Mouse (Mus musculus): Measurements from ENCODE around the gene Tap2. TPM values are rescaled to one million over a fixed set of nuclear protein-coding genes. Genes with fewer than 3 reads are reported as not detected.

The Tap2 gene
- polyA plus RNA-seq (2014; fragmentation: Illumina TruSeq; extraction: RNeasy Lipid Tissue Mini Kit (QIAGEN cat#74804); ENCODE audit: low read depth, low replicate concordance), result not detected

GRCm38 (mm10) chr17:34203444-34203843 is at the start of gene Tap2:
TSS of gene Tap2 (plus strand) at chr17:34203527.

GRCm38 (mm10) chr17:34187261-34187916 is 15.9 kb upstream of the Tap2 start, which contains the start of the genes Tap1 and Psmb9:
TSS of gene Tap1 (plus strand) at chr17:34187553.
TSS of gene Psmb9 (minus strand) at chr17:34187764.

GRCm38 (mm10) chr17:34196941-34197894 is 6.1 kb upstream of the Tap2 start, which contains the start of gene Psmb8:
TSS of gene Psmb8 (plus strand) at chr17:34197721.

GRCm38 (mm10) chr17:34238706-34239105 is 35.4 kb downstream of the Tap2 start, which contains the start of gene H2-Ob:
TSS of gene H2-Ob (plus strand) at chr17:34238903.

GRCm38 (mm10) chr17:34257594-34258375 is 54.5 kb downstream of the Tap2 start, which contains the start of gene H2-Ab1:
TSS of gene H2-Ab1 (plus strand) at chr17:34257689.

Other genes starting within 250 kb of the Tap2 start
- 4.8 TPM for gene Vps52, start 247.7 kb upstream of the Tap2 start, polyA plus RNA-seq (2014; fragmentation: Illumina TruSeq; extraction: RNeasy Lipid Tissue Mini Kit (QIAGEN cat#74804); ENCODE audit: low read depth, low replicate concordance)
- 34.2 TPM for gene Rps18, start 247.5 kb upstream of the Tap2 start, polyA plus RNA-seq (2014; fragmentation: Illumina TruSeq; extraction: RNeasy Lipid Tissue Mini Kit (QIAGEN cat#74804); ENCODE audit: low read depth, low replicate concordance)
- 407 TPM for gene H2-K1, start 203.2 kb upstream of the Tap2 start, polyA plus RNA-seq (2014; fragmentation: Illumina TruSeq; extraction: RNeasy Lipid Tissue Mini Kit (QIAGEN cat#74804); ENCODE audit: low read depth, low replicate concordance)
- 1.8 TPM for gene Ring1, start 178.8 kb upstream of the Tap2 start, polyA plus RNA-seq (2014; fragmentation: Illumina TruSeq; extraction: RNeasy Lipid Tissue Mini Kit (QIAGEN cat#74804); ENCODE audit: low read depth, low replicate concordance)
- gene H2-Ke6, start 175.5 kb upstream of the Tap2 start, polyA plus RNA-seq (2014; fragmentation: Illumina TruSeq; extraction: RNeasy Lipid Tissue Mini Kit (QIAGEN cat#74804); ENCODE audit: low read depth, low replicate concordance), result 1.2 TPM
- 0.88 TPM for gene Slc39a7, start 171.8 kb upstream of the Tap2 start, polyA plus RNA-seq (2014; fragmentation: Illumina TruSeq; extraction: RNeasy Lipid Tissue Mini Kit (QIAGEN cat#74804); ENCODE audit: low read depth, low replicate concordance)
- gene Rxrb, start 171.7 kb upstream of the Tap2 start, polyA plus RNA-seq (2014; fragmentation: Illumina TruSeq; extraction: RNeasy Lipid Tissue Mini Kit (QIAGEN cat#74804); ENCODE audit: low read depth, low replicate concordance), result 1.5 TPM
- gene Col11a2, start 164.1 kb upstream of the Tap2 start, polyA plus RNA-seq (2014; fragmentation: Illumina TruSeq; extraction: RNeasy Lipid Tissue Mini Kit (QIAGEN cat#74804); ENCODE audit: low read depth, low replicate concordance), result 0.19 TPM
- gene H2-Oa, start 111.2 kb upstream of the Tap2 start, polyA plus RNA-seq (2014; fragmentation: Illumina TruSeq; extraction: RNeasy Lipid Tissue Mini Kit (QIAGEN cat#74804); ENCODE audit: low read depth, low replicate concordance), result not detected
- 1.8 TPM for gene H2-DMa, start 84.0 kb upstream of the Tap2 start, polyA plus RNA-seq (2014; fragmentation: Illumina TruSeq; extraction: RNeasy Lipid Tissue Mini Kit (QIAGEN cat#74804); ENCODE audit: low read depth, low replicate concordance)
- gene Brd2, start 80.9 kb upstream of the Tap2 start, polyA plus RNA-seq (2014; fragmentation: Illumina TruSeq; extraction: RNeasy Lipid Tissue Mini Kit (QIAGEN cat#74804); ENCODE audit: low read depth, low replicate concordance), result 212 TPM
- 6.1 TPM for gene H2-DMb2, start 60.2 kb upstream of the Tap2 start, polyA plus RNA-seq (2014; fragmentation: Illumina TruSeq; extraction: RNeasy Lipid Tissue Mini Kit (QIAGEN cat#74804); ENCODE audit: low read depth, low replicate concordance)
- gene H2-DMb1, start 50.5 kb upstream of the Tap2 start, polyA plus RNA-seq (2014; fragmentation: Illumina TruSeq; extraction: RNeasy Lipid Tissue Mini Kit (QIAGEN cat#74804); ENCODE audit: low read depth, low replicate concordance), result 6.3 TPM
- gene Tap1, start 16.0 kb upstream of the Tap2 start, polyA plus RNA-seq (2014; fragmentation: Illumina TruSeq; extraction: RNeasy Lipid Tissue Mini Kit (QIAGEN cat#74804); ENCODE audit: low read depth, low replicate concordance), result 4.0 TPM
- 7.7 TPM for gene Psmb9, start 15.8 kb upstream of the Tap2 start, polyA plus RNA-seq (2014; fragmentation: Illumina TruSeq; extraction: RNeasy Lipid Tissue Mini Kit (QIAGEN cat#74804); ENCODE audit: low read depth, low replicate concordance)
- 4.4 TPM for gene Psmb8, start 5.8 kb upstream of the Tap2 start, polyA plus RNA-seq (2014; fragmentation: Illumina TruSeq; extraction: RNeasy Lipid Tissue Mini Kit (QIAGEN cat#74804); ENCODE audit: low read depth, low replicate concordance)
- gene H2-Ob, start 35.4 kb downstream of the Tap2 start, polyA plus RNA-seq (2014; fragmentation: Illumina TruSeq; extraction: RNeasy Lipid Tissue Mini Kit (QIAGEN cat#74804); ENCODE audit: low read depth, low replicate concordance), result 25.2 TPM
- 61.2 TPM for gene H2-Ab1, start 54.2 kb downstream of the Tap2 start, polyA plus RNA-seq (2014; fragmentation: Illumina TruSeq; extraction: RNeasy Lipid Tissue Mini Kit (QIAGEN cat#74804); ENCODE audit: low read depth, low replicate concordance)
- 101 TPM for gene H2-Aa, start 84.3 kb downstream of the Tap2 start, polyA plus RNA-seq (2014; fragmentation: Illumina TruSeq; extraction: RNeasy Lipid Tissue Mini Kit (QIAGEN cat#74804); ENCODE audit: low read depth, low replicate concordance)
- gene H2-Eb1, start 102.3 kb downstream of the Tap2 start, polyA plus RNA-seq (2014; fragmentation: Illumina TruSeq; extraction: RNeasy Lipid Tissue Mini Kit (QIAGEN cat#74804); ENCODE audit: low read depth, low replicate concordance), result 6.3 TPM
- gene H2-Eb2, start 122.1 kb downstream of the Tap2 start, polyA plus RNA-seq (2014; fragmentation: Illumina TruSeq; extraction: RNeasy Lipid Tissue Mini Kit (QIAGEN cat#74804); ENCODE audit: low read depth, low replicate concordance), result 5.7 TPM
- gene Btnl2, start 151.3 kb downstream of the Tap2 start, polyA plus RNA-seq (2014; fragmentation: Illumina TruSeq; extraction: RNeasy Lipid Tissue Mini Kit (QIAGEN cat#74804); ENCODE audit: low read depth, low replicate concordance), result 1.0 TPM
- 27.9 TPM for gene Btnl1, start 173.6 kb downstream of the Tap2 start, polyA plus RNA-seq (2014; fragmentation: Illumina TruSeq; extraction: RNeasy Lipid Tissue Mini Kit (QIAGEN cat#74804); ENCODE audit: low read depth, low replicate concordance)
- 2.1 TPM for gene BC051142, start 195.3 kb downstream of the Tap2 start, polyA plus RNA-seq (2014; fragmentation: Illumina TruSeq; extraction: RNeasy Lipid Tissue Mini Kit (QIAGEN cat#74804); ENCODE audit: low read depth, low replicate concordance)

All from sigmoid colon, adult 10 weeks (tissue).